Mouse (Mus musculus) MEL (cell line): ENCODE measurements around the gene 4930578G10Rik. TPM values are rescaled to one million over a fixed set of nuclear protein-coding genes. Genes with fewer than 3 reads are reported as not detected.

ENCODE experiments used
- DNase-seq: peaks from one replicate; pipeline ENCODE4 v3.0.0; 2011; ENCODE audit warnings: low read depth, low spot score
- H3K27ac ChIP-seq: 2 replicates; pipeline ENCODE4 v1.5.1; 2012; ENCODE audit warnings: low read depth, mild to moderate bottlenecking, control low read depth, low read length, moderate library complexity; ENCODE audit not compliant: control insufficient read depth
- H3K27me3 ChIP-seq, 2 experiments: fragments of 150-350 bp in 1 of 2; sonication (generic) in 1 of 2; 2 replicates each; pipeline ENCODE4 v1.6.1; 2012; ENCODE audit warnings: low read length in 2 of 2, mild to moderate bottlenecking in 2 of 2, improper control_type of control experiment in 1 of 2, moderate library complexity in 1 of 2; ENCODE audit not compliant: insufficient read depth in 2 of 2, control insufficient read depth in 1 of 2
- H3K36me3 ChIP-seq, 2 experiments: 2 replicates each; pipeline ENCODE4 v1.6.1; 2012 to 2014; ENCODE audit warnings: low read length in 2 of 2, improper control_type of control experiment in 1 of 2, inconsistent platforms in 1 of 2, mild to moderate bottlenecking in 1 of 2; ENCODE audit not compliant: insufficient read depth in 2 of 2, control insufficient read depth in 1 of 2
- H3K4me1 ChIP-seq, 2 experiments: fragments of 150-350 bp in 1 of 2; sonication (generic) in 1 of 2; 2 replicates each; pipeline ENCODE4 v1.6.1; 2012; ENCODE audit warnings: low read length in 2 of 2, improper control_type of control experiment in 1 of 2, mild to moderate bottlenecking in 1 of 2; ENCODE audit not compliant: insufficient read depth in 2 of 2, control insufficient read depth in 1 of 2
- H3K4me3 ChIP-seq, 2 experiments: fragments of 150-350 bp in 1 of 2; sonication (generic) in 1 of 2; 2 replicates each; pipeline ENCODE4 v1.5.1; 2012; ENCODE audit warnings: low read depth in 2 of 2, low read length in 2 of 2, mild to moderate bottlenecking in 2 of 2, moderate library complexity in 2 of 2, control low read depth in 1 of 2, improper control_type of control experiment in 1 of 2; ENCODE audit not compliant: control insufficient read depth in 1 of 2, insufficient read depth in 1 of 2
- H3K79me2 ChIP-seq: 2 replicates; pipeline ENCODE4 v1.6.1; 2012; ENCODE audit warnings: mild to moderate bottlenecking, low read length, moderate library complexity; ENCODE audit not compliant: control insufficient read depth, poor library complexity, insufficient read depth
- H3K9ac ChIP-seq: 2 replicates; pipeline ENCODE4 v1.6.1; 2012; ENCODE audit warnings: low read depth, mild to moderate bottlenecking, control low read depth, low read length, moderate library complexity; ENCODE audit not compliant: control insufficient read depth, poor library complexity, severe bottlenecking
- H3K9me3 ChIP-seq: fragments of 150-350 bp; sonication (generic); replicated peaks from 2 replicates; pipeline ENCODE4 v1.6.1; 2012; ENCODE audit warnings: mild to moderate bottlenecking, low read length, improper control_type of control experiment, moderate library complexity; ENCODE audit not compliant: insufficient read depth
- CHD1 ChIP-seq: IDR thresholded peaks from 2 replicates; pipeline ENCODE4 v1.6.1; 2012; ENCODE audit warnings: low read depth, mild to moderate bottlenecking, inconsistent platforms, low read length, improper control_type of control experiment
- CHD2 ChIP-seq: IDR thresholded peaks from 2 replicates; pipeline ENCODE4 v1.6.1; 2011; ENCODE audit warnings: low read length, improper control_type of control experiment
- CTCF ChIP-seq, 3 experiments: IDR thresholded peaks in 2 of 3; conservative IDR thresholded peaks in 1 of 3; 2 replicates each; pipeline ENCODE4 v1.5.1; 2011 to 2012; ENCODE audit warnings: low read length in 3 of 3, low read depth in 2 of 3, mild to moderate bottlenecking in 2 of 3, improper control_type of control experiment in 1 of 3, inconsistent platforms in 1 of 3, mixed read lengths in 1 of 3, moderate library complexity in 1 of 3; ENCODE audit not compliant: control insufficient read depth in 1 of 3, insufficient read depth in 1 of 3, poor library complexity in 1 of 3, severe bottlenecking in 1 of 3
- E2F4 ChIP-seq: IDR thresholded peaks from 2 replicates; pipeline ENCODE4 v1.6.1; 2011; ENCODE audit warnings: low read depth, low read length, improper control_type of control experiment, borderline replicate concordance
- ELF1 ChIP-seq: IDR thresholded peaks from 2 replicates; pipeline ENCODE4 v1.6.1; 2014; ENCODE audit warnings: low read depth, mild to moderate bottlenecking, inconsistent platforms, low read length, improper control_type of control experiment, moderate library complexity
- EP300 ChIP-seq, 2 experiments: IDR thresholded peaks; 2 replicates each; pipeline ENCODE4 v1.6.1; 2011; ENCODE audit warnings: improper control_type of control experiment in 2 of 2, low read length in 2 of 2, low read depth in 1 of 2, mild to moderate bottlenecking in 1 of 2
- ETS1 ChIP-seq: IDR thresholded peaks from 2 replicates; pipeline ENCODE4 v1.6.1; 2012; ENCODE audit warnings: low read depth, mild to moderate bottlenecking, inconsistent platforms, low read length, improper control_type of control experiment, moderate library complexity
- GABPA ChIP-seq: IDR thresholded peaks from 2 replicates; pipeline ENCODE4 v1.6.1; 2012; ENCODE audit warnings: low read depth, mild to moderate bottlenecking, inconsistent platforms, low read length, improper control_type of control experiment, moderate library complexity
- GATA1 ChIP-seq: IDR thresholded peaks from 2 replicates; pipeline ENCODE4 v1.6.1; 2011; ENCODE audit warnings: low read depth, low read length, improper control_type of control experiment
- HCFC1 ChIP-seq: IDR thresholded peaks from 2 replicates; pipeline ENCODE4 v1.6.1; 2012; ENCODE audit warnings: low read depth, mild to moderate bottlenecking, inconsistent platforms, low read length, improper control_type of control experiment, moderate library complexity
- JUND ChIP-seq: IDR thresholded peaks from 2 replicates; pipeline ENCODE4 v1.6.1; 2011; ENCODE audit warnings: low read depth, mild to moderate bottlenecking, improper control_type of control experiment, low read length
- KAT2A ChIP-seq: conservative IDR thresholded peaks from 2 replicates; pipeline ENCODE4 v1.6.1; 2012; ENCODE audit warnings: low read depth, low read length, improper control_type of control experiment, inconsistent platforms
- MAFK ChIP-seq: IDR thresholded peaks from 2 replicates; pipeline ENCODE4 v1.6.1; 2011; ENCODE audit warnings: low read depth, mild to moderate bottlenecking, low read length, improper control_type of control experiment, borderline replicate concordance
- MAZ ChIP-seq: IDR thresholded peaks from 2 replicates; pipeline ENCODE4 v1.6.1; 2012; ENCODE audit warnings: low read depth, mild to moderate bottlenecking, inconsistent platforms, low read length, improper control_type of control experiment
- MXI1 ChIP-seq: IDR thresholded peaks from 2 replicates; pipeline ENCODE4 v1.6.1; 2011; ENCODE audit warnings: mild to moderate bottlenecking, low read depth, low read length, improper control_type of control experiment
- MYB ChIP-seq: IDR thresholded peaks from 2 replicates; pipeline ENCODE4 v1.6.1; 2011; ENCODE audit warnings: mild to moderate bottlenecking, low read depth, low read length, improper control_type of control experiment
- MYC ChIP-seq: IDR thresholded peaks from 2 replicates; pipeline ENCODE4 v1.6.1; 2011; ENCODE audit warnings: low read depth, mild to moderate bottlenecking, low read length, improper control_type of control experiment, moderate library complexity
- NELFE ChIP-seq: IDR thresholded peaks from 2 replicates; pipeline ENCODE4 v1.6.1; 2011; ENCODE audit warnings: low read depth, low read length, improper control_type of control experiment
- POLR2AphosphoS2 ChIP-seq: IDR thresholded peaks from 2 replicates; pipeline ENCODE4 v1.6.1; 2011; ENCODE audit warnings: low read length, improper control_type of control experiment
- POLR2AphosphoS5 ChIP-seq: IDR thresholded peaks from 2 replicates; pipeline ENCODE4 v1.6.1; 2012; ENCODE audit warnings: low read depth, borderline replicate concordance, mild to moderate bottlenecking, inconsistent platforms, low read length, moderate library complexity, mixed read lengths
- RAD21 ChIP-seq: IDR thresholded peaks from 2 replicates; pipeline ENCODE4 v1.6.1; 2011; ENCODE audit warnings: mild to moderate bottlenecking, low read depth, low read length, improper control_type of control experiment
- RCOR1 ChIP-seq: IDR thresholded peaks from 2 replicates; pipeline ENCODE4 v1.6.1; 2012; ENCODE audit warnings: low read depth, mild to moderate bottlenecking, inconsistent platforms, low read length, improper control_type of control experiment
- SIN3A ChIP-seq: IDR thresholded peaks from 2 replicates; pipeline ENCODE4 v1.6.1; 2012; ENCODE audit warnings: low read length, improper control_type of control experiment, inconsistent platforms
- SMC3 ChIP-seq: IDR thresholded peaks from 2 replicates; pipeline ENCODE4 v1.6.1; 2011; ENCODE audit warnings: low read depth, low read length, improper control_type of control experiment
- TAL1 ChIP-seq: IDR thresholded peaks from 2 replicates; pipeline ENCODE4 v1.6.1; 2012; ENCODE audit warnings: mild to moderate bottlenecking, inconsistent platforms, low read length, moderate library complexity, mixed read lengths
- TBP ChIP-seq: IDR thresholded peaks from 2 replicates; pipeline ENCODE4 v1.8.0; 2011; ENCODE audit warnings: low read depth, low read length, improper control_type of control experiment
- TCF12 ChIP-seq: IDR thresholded peaks from 2 replicates; pipeline ENCODE4 v1.6.1; 2014; ENCODE audit warnings: low read depth, mild to moderate bottlenecking, inconsistent platforms, low read length, improper control_type of control experiment, moderate library complexity
- UBTF ChIP-seq: IDR thresholded peaks from 2 replicates; pipeline ENCODE4 v1.6.1; 2012; ENCODE audit warnings: low read depth, mild to moderate bottlenecking, inconsistent platforms, low read length, improper control_type of control experiment, moderate library complexity, borderline replicate concordance; ENCODE audit not compliant: insufficient read depth
- ZC3H11A ChIP-seq: IDR thresholded peaks from 2 replicates; pipeline ENCODE4 v1.6.1; 2012; ENCODE audit warnings: low read depth, mild to moderate bottlenecking, inconsistent platforms, low read length, improper control_type of control experiment
- ZKSCAN1 ChIP-seq: IDR thresholded peaks from 2 replicates; pipeline ENCODE4 v1.6.1; 2012; ENCODE audit warnings: low read depth, mild to moderate bottlenecking, inconsistent platforms, low read length, improper control_type of control experiment, moderate library complexity
- ZNF384 ChIP-seq: IDR thresholded peaks from 2 replicates; pipeline ENCODE4 v1.6.1; 2012; ENCODE audit warnings: low read depth, mild to moderate bottlenecking, inconsistent platforms, low read length, improper control_type of control experiment
- polyA plus RNA-seq, 2 experiments: library from polyadenylated mRNA; stranded (reverse) in 1 of 2; unstranded in 1 of 2; fragments of >175 nt in 1 of 2; fragments of >200 nt in 1 of 2; gene quantifications; 2 replicates each; pipeline versions ENCODE4 v1.2.1 to v1.2.4; 2012; ENCODE audit warnings: low replicate concordance in 2 of 2, low read depth in 1 of 2; ENCODE audit not compliant: insufficient read length in 2 of 2, insufficient read depth in 1 of 2, missing spikeins in 1 of 2
- total RNA-seq: library from RNA; depleted of rRNA; stranded (reverse); fragments of 300-350 nt; gene quantifications from 2 replicates; pipeline ENCODE4 v1.2.3, GENCODE M21; 2012

Gene 4930578G10Rik
- total and polyA plus RNA-seq, 3 experiments, result not detected

DNA sequence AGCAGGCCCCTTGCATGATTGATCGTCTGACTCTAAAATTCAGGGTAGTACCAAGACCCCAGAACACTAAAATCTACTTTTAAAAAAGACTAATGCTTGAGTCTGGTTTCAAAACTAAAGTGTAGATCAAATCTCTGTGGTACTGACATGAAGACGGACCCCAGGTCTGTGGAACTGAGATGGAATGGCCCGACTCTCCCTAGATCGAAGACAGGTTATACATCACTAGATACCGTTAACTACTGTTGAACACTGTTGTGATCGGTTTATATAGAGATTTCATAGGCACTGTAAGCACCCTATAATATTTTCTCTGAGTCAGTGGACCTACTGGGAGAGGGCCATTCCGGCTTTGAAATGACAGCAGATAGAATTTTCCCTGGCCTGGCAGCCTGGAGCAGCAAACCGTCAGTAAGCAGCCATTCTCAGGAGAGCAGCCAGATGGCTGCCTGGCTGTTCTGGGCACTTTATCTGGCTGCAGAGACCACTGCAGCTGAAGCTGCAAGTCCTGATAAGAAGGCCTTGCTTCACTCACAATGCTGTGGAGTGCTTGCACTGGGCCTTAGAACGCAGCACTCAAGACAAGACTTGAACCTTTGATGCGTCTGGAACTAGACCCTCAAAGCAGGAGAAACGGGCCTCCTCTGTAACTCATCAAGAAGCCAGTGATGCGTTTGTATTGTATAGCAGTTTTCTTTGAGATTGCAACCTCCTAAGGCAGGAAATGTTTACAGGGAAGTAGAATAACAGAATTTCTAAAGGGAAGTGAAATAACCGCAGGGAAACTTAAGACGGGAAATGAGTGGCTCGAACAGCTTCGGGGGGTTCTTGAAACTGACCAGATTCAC is 144.7 kb downstream of the 4930578G10Rik start:
- Histone ChIP-seq H3K4me1 (no peaks in the 10 kb centered on the region; a peak in 2 of 4 replicates), H3K27me3 (no peaks in the 10 kb centered on the region; a peak in 1 of 4 replicates)
- peak; percentile 20; the same call in 1 of the 2 replicates for TF ChIP-seq ZNF384
- 0 out of 2 replicates have a peak, but pooled peaks have one; percentile 21 for TF ChIP-seq TBP
- peak; percentile 70 for TF ChIP-seq RCOR1
- TF ChIP-seq E2F4, result no peak
- TF ChIP-seq TAL1, result peak; percentile 93
- TF ChIP-seq ZC3H11A, result no peak
- no peak for TF ChIP-seq MXI1
- TF ChIP-seq MAFK, result no peak
- TF ChIP-seq MYC, result no peak
- no peak for TF ChIP-seq JUND
- no peak for TF ChIP-seq ZKSCAN1
- TF ChIP-seq EP300 (IDR thresholded peaks at IDR 0.05; ENCODE audit: low read depth in 1 of 2, low read length in 2 of 2), result peak; percentile 90 to 93
- no peak for TF ChIP-seq SMC3
- TF ChIP-seq CTCF (IDR thresholded peaks at IDR 0.05 in 2 of 3, conservative IDR thresholded peaks at IDR 0.05 in 1 of 3; ENCODE audit: control insufficient read depth in 1 of 3, insufficient read depth in 1 of 3, low read depth in 2 of 3, low read length in 3 of 3, poor library complexity in 1 of 3, severe bottlenecking in 1 of 3), result no peak
- TF ChIP-seq POLR2AphosphoS5, result no peak
- no peak; the same call in 1 of the 2 replicates for TF ChIP-seq CHD2
- no peak for TF ChIP-seq POLR2AphosphoS2
- no peak for TF ChIP-seq GABPA
- TF ChIP-seq RAD21, result no peak
- TF ChIP-seq HCFC1, result no peak
- TF ChIP-seq ELF1, result no peak
- TF ChIP-seq ETS1, result peak; percentile 88
- no peak for TF ChIP-seq NELFE
- TF ChIP-seq MYB, result peak; percentile 74
- TF ChIP-seq CHD1, result no peak
- no peak for TF ChIP-seq UBTF
- no peak for TF ChIP-seq MAZ
- no peak; the same call in 1 of the 2 replicates for TF ChIP-seq KAT2A
- peak; percentile 99 for TF ChIP-seq TCF12
- TF ChIP-seq GATA1, result peak; percentile 95
- TF ChIP-seq SIN3A, result peak; percentile 56

More for the DNA sequence above, 144.7 kb downstream of the 4930578G10Rik start:
- Histone ChIP-seq H3K9ac (no peak overlapping the region), H3K79me2 (no peaks in the 10 kb centered on the region), H3K9me3 (no peaks in the 10 kb centered on the region), H3K4me3 (0 out of 4 replicates have a peak overlapping the region, but pooled peaks of 1 of the 2 experiments have one; percentile 24), H3K27ac (no peak overlapping the region), H3K36me3 (peaks cover 0 to 5% of the 10 kb centered on the region in 2 experiments; a peak in 2 of 4 replicates)
- peak; percentile 80 for DNase-seq
